Mouse (Mus musculus) lung, adult 2 months (tissue): ENCODE data around the gene Spock2.

ENCODE experiments used
- CTCF ChIP-seq: fragments of 200-500 bp; IDR thresholded peaks from 2 replicates; pipeline ENCODE4 v1.5.1; 2011; ENCODE audit warnings: mild to moderate bottlenecking, low read length, control low read depth; ENCODE audit not compliant: insufficient read depth
- POLR2A ChIP-seq: fragments of 200-500 bp; IDR thresholded peaks from 2 replicates; pipeline ENCODE4 v1.6.1; 2011; ENCODE audit warnings: low read depth, mild to moderate bottlenecking, control low read depth, low read length, borderline replicate concordance; ENCODE audit errors: extremely low read depth

DNA sequence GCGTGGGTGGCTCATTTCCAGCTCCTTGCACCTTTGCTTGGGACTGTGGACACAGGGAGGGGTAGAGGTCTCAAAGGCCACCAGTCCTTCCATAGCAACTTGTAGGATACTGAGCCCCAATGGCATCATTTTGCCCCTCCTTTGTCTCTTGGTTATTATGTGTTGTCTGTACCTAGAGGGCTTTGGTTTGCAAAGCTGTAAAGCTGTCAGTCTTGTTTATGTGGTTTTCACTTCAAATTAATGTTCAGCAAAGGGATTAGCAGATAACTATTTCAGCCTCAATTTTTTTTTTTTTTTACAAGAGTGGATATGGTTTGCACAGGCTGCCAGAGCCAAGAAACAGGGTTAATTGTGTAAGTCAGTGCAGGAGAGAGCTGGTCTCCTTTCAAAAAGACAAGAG is 9.7 kb upstream of the Spock2 start:
- TF ChIP-seq CTCF (no peak), POLR2A (no peak)
